Mouse (Mus musculus): Measurements from ENCODE around the gene Scml4.

DNA sequence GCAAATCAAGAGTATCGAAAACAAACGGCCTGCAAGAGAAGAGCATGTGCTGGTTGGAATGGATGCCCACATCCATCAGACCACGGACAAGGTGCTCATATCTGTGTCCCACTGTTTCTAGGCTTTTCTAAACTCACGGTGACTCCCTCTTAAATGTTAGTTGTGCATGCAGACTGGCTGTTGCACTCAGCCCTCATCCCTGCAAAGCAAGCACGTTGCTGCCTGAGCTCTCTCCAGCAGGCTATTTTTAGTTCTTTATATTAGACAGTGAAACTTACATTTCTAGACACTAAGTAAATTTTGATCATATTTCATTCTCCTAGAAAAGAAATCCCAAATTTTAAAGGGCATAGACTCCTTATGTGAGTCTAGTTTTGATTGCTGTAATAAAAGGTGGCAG, 57.2 kb downstream of the Scml4 start:
- no peak for TF ChIP-seq CTCF (IDR thresholded peaks at IDR 0.05; ENCODE audit: low read depth, low read length)
- TF ChIP-seq POLR2A (IDR thresholded peaks at IDR 0.05; ENCODE audit: borderline replicate concordance, low read depth, low read length): no peak
